Mouse (Mus musculus): ENCODE measurements at regions not wholly inside any gene's neighbourhood (a gene's known extent, or its start where the extent isn't known, plus 50 kb on each side); places are given as distances from the start of the nearest gene placed in this dataset.
"Not testable (repeated sequence)": the region's sequence is repeated elsewhere in the genome, so short reads cannot be mapped to it uniquely, and the experiment has no call there.

GRCm38 (mm10) chr6:102005627-102006026 is 567.3 kb downstream of the Cntn3 start:
- no peak for DNase-seq

- no peak for DNase-seq
Observed at GRCm38 (mm10) chr6:101998181-101998580, 574.7 kb downstream of the Cntn3 start.

GRCm38 (mm10) chr6:101997629-101998028 is 575.3 kb downstream of the Cntn3 start:
- no peak for DNase-seq

GRCm38 (mm10) chr6:101992815-101993214 is 580.1 kb downstream of the Cntn3 start:
- DNase-seq, result no peak

- no peak for DNase-seq
Observed at GRCm38 (mm10) chr6:101981656-101982055, 591.2 kb downstream of the Cntn3 start.

GRCm38 (mm10) chr6:101979213-101979612 is 593.7 kb downstream of the Cntn3 start:
- no peak for DNase-seq

GRCm38 (mm10) chr6:101964941-101965340 is 587.2 kb upstream of the Pdzrn3 start:
- DNase-seq, result no peak

GRCm38 (mm10) chr6:101961476-101961875 is 583.8 kb upstream of the Pdzrn3 start:
- DNase-seq, result not testable (repeated sequence)

- no peak for DNase-seq
Observed at GRCm38 (mm10) chr6:101949681-101950080, 572.0 kb upstream of the Pdzrn3 start.

GRCm38 (mm10) chr6:101948950-101949349 is 571.3 kb upstream of the Pdzrn3 start:
- DNase-seq, result no peak

- DNase-seq, result no peak
Observed at GRCm38 (mm10) chr6:101940266-101940866, 562.7 kb upstream of the Pdzrn3 start.

- DNase-seq, result no peak
Observed at GRCm38 (mm10) chr6:101938393-101938985, 560.8 kb upstream of the Pdzrn3 start.

- DNase-seq, result no peak
Observed at GRCm38 (mm10) chr6:101937467-101938392, 560.0 kb upstream of the Pdzrn3 start.

- no peak for DNase-seq
Observed at GRCm38 (mm10) chr6:101931768-101932167, 554.1 kb upstream of the Pdzrn3 start.

- no peak for DNase-seq
Observed at GRCm38 (mm10) chr6:101921686-101922085, 544.0 kb upstream of the Pdzrn3 start.

- DNase-seq, result no peak
Observed at GRCm38 (mm10) chr6:101921186-101921585, 543.5 kb upstream of the Pdzrn3 start.

- no peak for DNase-seq
Observed at GRCm38 (mm10) chr6:101918914-101919313, 541.2 kb upstream of the Pdzrn3 start.

- no peak for DNase-seq
Observed at GRCm38 (mm10) chr6:101905029-101905342, 527.3 kb upstream of the Pdzrn3 start.

- DNase-seq, result no peak
Observed at GRCm38 (mm10) chr6:101904234-101905028, 526.7 kb upstream of the Pdzrn3 start.

GRCm38 (mm10) chr6:101902276-101902675 is 524.6 kb upstream of the Pdzrn3 start:
- DNase-seq, result no peak

GRCm38 (mm10) chr6:101898544-101898943 is 520.8 kb upstream of the Pdzrn3 start:
- DNase-seq, result no peak

GRCm38 (mm10) chr6:101890655-101891054 is 513.0 kb upstream of the Pdzrn3 start:
- DNase-seq, result no peak

- DNase-seq, result no peak
Observed at GRCm38 (mm10) chr6:101882938-101883337, 505.2 kb upstream of the Pdzrn3 start.

Measured in layer of hippocampus, postnatal 36 days (tissue).